Mouse (Mus musculus): ENCODE data around the gene Gm5108. TPM values are rescaled to one million over a fixed set of nuclear protein-coding genes. Genes with fewer than 3 reads are reported as not detected.

Gene Gm5108
- total RNA-seq (2022): not detected

DNA sequence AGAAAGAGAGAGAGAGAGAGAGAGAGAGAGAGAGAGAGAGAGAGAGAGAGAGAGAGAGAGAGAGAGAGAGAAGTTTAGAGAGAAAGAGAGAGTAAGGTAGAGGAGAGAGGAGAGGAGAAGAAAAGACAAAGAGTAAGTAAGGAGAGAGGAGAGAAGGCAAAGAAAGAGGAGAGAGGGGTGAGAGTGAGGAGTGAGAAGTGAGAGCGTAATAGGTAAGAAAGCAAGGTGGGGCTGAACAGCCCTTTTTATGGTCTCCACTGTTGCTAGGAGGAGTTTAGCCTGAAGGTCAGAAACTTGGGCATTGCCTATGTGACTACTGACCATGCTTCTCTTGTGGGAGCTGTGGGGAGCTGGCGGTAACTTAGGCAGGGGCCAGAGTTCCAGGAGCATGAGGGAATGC is at the start of gene Gm5108:
Gm5108 (plus strand) TSS at position 301 of the 400 bp plus-strand sequence.
- no peak for DNase-seq

DNA sequence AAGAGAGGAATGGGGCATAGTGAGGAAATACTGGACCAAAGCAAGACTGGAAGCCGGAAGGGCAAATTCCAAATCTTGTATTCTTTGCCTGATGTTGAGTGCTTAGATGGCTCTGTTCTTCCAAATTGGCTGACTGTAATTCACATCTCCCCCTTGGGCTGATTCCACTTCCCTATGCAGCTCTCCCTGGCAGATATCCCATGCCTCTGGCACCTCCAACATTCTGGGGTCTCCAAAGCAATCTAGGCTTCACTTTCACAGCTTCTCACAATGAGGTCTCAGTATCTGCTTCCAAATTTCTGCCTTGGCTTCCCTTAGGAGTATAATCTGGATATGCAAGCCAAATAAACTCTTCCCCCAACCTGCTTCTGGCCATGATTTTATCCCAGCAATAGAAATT is 42.5 kb upstream of the Gm5108 start:
- no peak for DNase-seq

DNA sequence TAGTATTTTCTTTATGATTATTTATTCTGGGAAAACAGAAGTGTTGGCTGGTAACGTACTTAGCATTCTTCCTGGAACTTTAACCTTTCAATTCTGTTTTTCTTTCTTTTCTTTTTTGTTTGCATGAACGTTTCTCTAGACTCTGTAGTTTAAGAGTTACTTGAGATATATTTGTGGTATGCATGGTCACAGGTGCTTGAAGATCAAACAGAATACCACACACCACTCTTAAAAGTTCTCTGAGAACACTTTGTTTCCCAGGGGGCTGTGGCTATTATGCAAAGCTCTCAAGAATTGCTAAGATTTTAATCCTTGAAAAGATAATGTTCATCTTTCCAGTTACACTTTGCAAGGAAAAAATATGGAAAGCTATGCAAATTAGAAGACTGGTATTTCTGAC is 36.9 kb upstream of the Gm5108 start:
- no peak for DNase-seq

DNA sequence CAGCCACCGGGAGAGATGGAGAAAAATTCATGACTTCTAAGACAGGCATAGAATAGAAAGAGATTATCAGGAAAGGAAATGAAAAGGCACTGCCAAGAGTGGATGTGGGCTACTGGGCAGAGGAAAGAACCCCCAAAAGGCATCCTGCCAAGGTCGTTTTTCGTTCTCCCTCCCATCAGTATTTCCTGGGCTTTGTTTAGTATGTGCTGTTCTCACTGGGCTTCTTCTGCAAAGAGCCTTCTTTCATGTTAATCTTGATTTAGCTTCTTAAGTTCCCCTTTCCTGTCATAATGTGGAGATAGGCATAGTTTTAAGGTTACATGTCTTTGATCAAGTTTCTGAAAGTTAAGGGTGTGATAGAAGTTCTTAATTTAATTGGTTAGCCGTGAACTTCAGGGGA is 10.9 kb upstream of the Gm5108 start:
- no peak for DNase-seq

DNA sequence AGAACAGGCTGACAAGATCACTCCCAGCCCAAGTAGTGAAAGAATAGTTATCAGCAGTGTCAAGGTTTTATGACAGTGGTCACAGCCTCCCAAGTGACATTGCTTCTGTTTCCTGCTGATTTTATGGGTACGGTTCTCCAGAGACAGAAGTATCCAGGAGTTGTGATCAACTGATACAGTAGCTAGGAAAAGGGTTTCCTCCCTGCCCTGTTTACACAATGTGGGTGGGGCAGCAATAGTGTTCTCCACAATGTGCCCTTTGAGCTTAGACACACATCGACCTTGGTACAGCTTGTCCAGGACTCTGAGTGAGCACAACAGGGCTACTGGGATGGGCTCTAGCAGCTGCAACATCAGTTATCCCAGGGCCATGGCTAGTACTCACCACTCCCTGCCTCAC is 9.8 kb upstream of the Gm5108 start:
- no peak for DNase-seq

DNA sequence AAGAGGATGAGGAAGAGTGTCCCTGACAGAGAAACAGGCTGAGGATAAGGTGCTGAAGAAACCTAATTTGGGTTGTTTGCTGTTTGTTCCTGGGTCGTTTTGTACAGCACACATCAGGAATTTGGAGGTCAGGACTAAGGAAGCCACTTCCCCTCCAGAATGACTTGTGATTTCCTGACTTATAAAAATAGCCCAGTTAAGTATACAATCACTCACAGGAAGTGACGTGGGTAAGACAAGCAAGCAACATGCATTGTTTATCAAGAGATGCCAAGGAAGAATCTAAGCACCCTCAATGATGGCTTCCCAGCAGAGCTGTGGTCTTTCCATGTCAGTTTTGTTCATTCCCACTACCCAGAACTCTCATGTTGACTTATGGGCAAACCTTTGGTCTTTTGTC is 1.7 kb downstream of the Gm5108 start:
- DNase-seq: no peak

DNA sequence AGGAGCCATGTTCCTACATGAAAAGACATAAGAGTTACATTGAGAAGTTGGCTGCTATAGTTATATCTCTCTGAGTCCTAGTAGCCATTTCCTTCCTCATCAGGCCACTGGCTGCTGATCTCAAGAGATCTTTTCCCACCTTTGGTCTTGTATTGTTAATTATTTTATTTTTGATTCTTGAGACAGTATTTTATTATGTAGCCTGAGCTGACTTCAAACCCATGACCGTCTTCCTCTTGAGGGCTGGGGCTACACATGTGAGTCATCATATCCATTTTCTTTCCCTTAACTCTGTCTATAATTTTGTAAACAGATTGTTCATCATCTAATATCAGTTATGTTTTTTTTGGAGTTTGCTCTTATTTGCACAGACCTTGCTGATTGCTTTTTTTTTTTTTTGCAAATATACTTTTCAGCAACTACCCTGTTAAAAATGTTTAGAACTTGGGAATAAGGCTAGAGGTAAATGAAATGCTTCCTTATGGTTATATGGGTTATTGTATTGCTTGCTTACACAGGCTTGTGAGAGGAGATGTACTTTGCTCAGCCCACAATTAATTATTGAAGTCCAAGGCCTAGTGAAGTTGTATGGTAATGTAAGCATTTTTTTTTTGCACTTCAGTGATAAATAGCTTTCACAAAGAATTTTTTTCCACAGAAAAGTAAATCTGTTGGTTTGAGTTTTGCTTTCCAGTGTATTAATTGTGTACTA is 2.8 kb downstream of the Gm5108 start:
- DNase-seq: no peak

DNA sequence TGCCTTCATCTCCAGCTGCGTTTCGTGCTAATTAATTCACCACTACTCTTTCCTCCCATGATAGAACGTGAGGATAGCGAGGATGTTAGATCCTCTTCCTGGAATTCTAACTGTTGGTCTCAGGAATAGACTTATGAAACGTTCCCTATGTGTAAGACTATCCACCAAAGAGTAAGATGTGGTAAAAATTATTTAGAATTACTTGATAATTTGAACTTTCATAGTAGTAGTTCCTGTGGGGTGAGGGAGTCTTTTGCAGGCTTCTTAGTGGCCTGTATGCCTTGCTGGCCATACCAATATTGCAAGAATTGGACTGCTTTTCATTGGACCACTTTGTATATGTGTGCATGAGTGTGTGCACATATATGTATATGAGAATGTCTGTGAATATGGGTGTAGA is 4.9 kb downstream of the Gm5108 start, which contains the start of gene Gm21905:
Gm21905 (minus strand) TSS at position 101 of the 400 bp plus-strand sequence.
- no peak for DNase-seq

DNA sequence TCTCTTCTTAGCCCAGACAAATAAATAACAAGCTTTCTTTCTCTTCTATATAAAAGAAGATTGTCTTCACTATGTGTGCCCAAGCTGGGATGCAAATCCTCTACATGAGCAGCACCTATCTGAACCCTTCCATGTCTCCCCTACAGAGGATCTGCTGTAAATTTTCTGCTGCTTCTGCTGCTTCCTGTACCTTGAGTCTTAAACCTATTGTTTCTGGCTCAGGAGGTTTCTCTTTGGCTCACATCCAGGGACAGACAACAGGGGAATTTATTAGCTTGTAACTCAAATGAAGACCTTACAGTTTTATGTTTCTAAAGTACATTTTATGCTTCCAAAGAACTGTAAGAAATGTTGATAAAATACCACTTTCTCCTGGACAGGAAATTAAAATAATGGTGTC is 5.5 kb downstream of the Gm5108 start:
- DNase-seq: no peak

DNA sequence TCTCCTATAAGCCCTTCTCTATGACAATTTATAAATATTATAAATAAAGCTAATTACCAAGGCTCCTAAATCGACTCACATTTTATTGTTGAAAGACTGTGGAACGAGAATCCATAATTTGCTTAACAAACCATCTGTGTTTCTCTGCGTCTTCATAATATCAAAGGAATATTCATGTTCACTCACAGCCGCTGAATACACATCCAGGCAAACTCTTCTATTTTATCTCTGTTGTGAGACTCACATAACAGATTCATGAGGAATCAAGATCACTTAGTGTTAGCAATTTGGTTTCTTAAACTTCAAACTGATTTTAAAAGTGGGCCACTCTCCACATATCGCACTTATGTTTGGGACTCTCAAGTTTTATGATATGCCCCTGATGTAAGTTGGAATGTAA is 6.6 kb downstream of the Gm5108 start:
- no peak for DNase-seq

DNA sequence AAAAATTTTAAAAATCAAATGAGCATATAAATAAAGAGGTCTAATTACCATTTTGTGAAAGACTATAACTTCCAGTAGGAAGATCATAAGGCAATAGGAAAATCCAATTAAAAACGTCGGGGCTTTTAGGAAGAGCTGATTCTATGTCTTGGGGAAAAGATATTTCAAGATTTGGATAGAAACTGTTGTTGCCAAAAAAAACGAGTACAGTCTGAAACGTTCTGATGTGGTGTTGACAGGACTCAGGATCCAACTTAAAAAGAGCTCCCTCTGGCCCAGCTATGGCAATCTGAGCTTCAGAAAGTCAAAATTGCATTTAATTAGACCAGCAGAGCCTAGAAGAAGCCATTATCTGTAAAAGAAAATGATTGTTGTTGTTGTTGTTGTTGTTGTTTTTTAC is 12.6 kb downstream of the Gm5108 start:
- DNase-seq: no peak

DNA sequence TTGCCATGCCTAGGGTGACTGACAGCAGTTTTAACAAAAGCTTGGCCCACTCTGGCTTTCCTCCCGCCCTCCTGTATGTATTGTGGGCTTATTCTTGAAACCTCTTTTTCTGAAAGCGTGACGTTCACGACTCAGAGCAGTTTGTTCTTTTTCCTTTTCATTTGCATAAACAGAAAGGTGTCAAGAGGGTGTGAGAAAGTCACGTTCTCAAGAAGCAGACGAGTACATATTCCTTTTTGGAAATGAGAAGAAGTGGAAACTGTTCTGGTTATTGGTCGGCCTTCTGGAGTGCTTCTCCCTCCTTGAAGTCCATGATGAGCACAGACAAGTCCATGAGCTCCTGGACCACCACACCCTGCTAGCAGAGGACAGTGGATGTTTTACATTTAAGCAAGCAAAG is 14.0 kb downstream of the Gm5108 start:
- no peak for DNase-seq

DNA sequence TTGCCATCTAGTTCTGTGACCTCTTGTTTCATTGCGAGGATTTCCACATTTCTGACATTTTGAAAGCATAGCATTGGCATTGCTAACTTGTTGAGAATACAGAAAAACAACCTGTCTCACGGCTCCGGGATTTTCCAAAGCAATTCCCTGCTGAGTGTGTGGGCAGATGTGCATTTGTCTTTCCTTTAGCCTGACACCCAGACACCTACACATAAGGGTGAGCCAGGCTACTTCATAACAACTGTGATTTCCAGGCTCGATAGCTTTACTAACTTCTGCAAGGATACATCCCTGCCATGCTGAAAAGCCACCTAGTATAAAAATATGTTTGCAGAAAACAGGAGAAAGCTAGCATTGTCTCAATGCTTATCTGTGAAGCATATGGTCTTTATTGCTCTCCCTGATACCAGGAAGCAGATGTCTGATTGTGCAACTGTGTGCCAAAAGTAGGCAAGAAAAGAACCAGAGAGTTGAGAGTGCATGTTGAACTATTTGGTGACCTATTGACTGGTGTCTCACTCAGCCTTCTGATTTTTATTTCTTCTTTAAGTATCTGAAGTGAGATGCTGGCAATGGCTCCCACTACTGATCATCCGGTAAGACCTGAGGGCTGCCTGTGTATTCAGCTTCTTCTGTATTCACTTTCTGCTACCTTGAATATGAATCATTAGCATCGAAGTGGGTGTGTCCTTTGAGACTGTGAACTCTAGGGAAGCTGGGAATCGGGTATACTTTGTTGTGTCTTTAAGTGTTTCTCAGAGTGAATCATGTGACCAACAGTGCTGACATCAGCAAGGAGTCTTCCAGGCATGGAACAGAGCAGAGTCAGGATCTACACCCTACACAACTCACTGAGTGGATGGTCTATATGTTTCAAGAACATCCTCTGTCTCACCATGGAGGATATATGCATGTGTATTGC is 20.5 kb downstream of the Gm5108 start:
- no peak for DNase-seq

DNA sequence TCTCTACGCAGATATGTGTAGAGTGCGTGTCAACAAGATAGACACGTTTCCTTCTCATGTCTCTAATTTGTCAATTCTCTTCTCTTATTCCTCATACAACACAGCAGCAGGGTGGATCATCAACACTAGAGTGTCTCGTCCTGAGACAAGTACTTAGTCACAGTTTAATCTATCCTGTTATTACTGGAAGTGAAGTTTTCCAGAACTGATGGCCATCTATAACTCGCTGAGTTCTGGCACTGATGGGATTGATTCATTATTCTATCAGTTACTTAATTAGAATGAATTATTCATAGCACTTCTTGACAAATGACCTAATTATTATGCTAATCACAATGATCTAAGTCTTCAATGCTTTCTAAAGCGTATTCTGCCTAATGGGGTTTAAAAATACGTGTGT is 28.1 kb downstream of the Gm5108 start:
- no peak for DNase-seq

DNA sequence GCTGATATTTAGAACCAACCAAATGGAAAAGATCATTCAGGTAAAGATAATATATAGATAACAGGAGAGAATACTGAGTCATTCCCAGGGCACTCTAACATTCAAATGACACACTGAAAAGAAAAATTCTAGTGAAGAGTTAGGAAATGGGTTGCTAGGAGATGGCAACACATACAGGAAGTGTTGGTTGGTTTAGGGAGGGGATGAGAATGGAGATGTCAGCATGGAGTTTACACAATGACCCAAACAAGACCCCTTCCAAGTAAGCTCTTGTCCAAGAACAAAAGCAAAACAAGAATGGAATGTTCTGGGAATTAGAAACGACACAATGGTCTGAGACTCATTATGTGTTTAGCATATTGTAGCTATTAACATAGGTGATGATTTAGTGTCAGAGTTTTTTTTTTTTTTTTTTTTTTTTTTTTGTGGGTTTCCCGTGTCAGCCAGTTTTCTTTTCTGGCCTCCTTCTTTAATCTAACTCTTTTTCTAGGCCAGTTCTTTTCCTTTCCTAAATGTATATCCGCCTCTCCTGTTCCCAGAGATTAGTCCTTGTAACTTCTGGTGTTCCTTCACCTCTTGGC is 40.6 kb downstream of the Gm5108 start:
- DNase-seq: no peak

DNA sequence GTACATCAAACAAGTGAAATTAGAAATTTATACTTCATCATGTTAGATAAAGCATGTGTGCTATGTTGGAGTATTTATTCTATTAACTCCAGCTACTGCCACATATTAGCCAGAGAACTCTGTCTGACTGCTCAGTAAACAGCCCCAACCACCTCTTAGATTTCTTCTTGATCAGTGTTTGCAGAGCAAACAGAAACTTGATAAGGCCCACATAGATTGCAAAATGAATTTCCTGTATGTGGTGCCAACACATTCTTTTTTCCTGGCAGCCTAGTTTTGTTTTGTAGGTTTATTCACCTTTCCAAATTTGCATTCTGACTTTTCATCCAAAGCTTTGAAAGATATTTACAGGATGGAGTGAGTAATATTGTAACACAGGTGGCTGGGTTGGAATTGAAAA is 49.0 kb downstream of the Gm5108 start:
- no peak for DNase-seq

DNA sequence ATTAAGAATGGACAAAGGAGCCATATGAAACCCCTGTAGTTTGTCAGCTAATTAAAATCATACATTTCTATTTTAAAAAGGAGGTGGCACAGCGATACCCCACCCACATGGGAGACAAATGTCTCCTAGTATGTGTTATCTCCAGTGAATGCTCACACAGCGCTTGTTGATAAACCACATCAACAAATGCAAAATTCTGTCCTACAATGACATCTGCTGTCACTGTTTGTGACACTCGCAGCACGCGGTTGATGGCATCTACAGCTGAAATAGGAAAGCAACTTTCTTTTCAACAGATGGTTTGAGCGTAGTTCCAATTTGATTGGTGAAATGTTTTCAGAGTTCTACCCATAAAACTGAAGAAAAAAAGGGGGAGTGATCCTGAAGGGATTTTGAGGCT is 61.1 kb downstream of the Gm5108 start:
- no peak for DNase-seq

DNA sequence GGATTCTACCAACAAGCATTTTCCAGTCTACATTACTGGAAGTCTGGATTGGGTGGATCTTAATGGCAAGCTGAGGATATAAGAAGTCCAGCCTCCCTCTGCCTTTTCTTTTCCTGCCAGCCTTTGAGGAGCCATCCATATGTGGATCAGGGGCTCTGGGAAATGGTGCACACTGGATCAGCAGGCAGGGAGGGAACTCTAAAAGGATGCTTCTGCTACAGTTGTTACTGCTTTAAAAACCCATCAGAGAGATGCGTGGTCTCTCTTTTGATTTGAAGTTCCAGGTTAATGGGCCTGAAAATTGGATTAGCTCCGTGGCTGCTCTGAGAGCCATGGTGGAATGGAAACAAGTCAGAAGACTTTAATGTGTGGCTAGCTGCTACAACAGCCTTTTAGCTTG is 62.4 kb downstream of the Gm5108 start:
- DNase-seq: no peak

DNA sequence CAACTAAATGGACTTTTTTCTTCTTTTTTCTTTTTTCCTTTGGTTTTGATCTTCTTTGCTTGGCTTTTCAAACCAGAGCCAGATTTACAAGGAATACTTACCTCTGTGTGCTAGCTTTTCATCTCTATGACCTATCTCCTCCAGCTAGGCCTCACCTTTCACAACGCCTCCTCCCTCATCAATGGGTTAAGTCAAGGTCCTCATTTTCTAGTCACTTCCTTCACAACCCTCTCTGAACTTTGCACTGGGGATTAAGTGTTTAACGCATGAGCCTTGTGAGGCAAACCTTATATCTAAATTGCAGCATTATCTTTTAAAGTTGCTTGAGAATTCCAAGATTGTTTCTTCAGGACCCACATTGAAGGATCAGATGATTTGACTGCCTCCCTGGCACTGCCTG is 63.0 kb downstream of the Gm5108 start:
- no peak for DNase-seq

DNA sequence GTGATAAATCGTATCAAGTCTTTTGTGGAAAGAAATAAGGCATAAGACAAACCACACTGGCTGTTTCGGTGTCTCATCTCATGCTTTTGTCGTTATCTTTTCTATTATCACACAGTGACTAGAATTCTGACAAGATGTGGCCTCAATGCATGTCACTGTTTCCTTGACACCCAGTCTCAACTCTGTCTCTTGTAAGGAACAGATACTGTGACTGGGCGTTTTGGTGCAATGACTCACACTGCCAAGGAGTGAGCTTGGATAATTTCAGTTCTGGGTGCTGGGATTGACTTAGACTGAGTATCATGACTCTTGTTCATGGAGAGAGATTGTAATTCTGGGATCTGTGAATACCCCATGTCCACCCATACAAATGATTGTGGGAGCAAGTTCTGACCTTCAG is 65.6 kb downstream of the Gm5108 start:
- no peak for DNase-seq

DNA sequence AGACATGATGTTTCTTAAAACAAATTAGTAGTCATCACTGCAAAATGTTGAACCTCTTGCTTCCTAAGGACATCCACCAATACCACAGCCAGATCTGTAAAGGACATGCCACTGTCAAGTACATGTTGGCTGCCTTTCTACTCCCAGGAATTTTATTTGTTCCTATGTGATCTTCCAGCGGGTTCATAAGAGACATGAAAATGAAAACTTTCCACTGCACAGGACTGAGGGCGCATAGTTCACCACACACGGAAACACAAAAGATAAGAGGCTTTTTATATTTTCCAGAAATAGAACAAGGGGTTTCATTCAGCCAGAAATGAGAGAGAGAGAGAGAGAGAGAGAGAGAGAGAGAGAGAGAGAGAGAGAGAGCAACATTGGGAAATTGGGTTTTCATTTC is 70.1 kb downstream of the Gm5108 start:
- no peak for DNase-seq

DNA sequence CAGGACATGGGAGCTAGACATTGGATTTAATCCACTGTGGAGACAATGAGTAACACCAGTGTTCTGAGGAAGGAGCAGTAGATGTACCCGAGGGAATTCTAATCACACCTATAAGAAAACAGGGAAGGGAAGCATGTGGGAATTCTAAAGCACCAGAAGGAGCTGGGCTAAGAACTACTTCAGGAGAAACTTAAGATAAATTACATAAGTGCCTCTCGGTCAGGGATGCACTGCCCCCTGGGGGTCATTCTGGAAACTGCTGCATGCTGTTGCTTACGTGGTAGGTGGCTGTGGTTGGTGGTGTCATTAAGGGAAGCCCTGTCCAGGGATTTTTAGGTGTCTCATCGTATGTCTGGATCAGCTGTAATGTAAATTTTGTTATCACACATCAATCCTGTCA is 71.1 kb downstream of the Gm5108 start:
- peak; percentile 58 for DNase-seq

DNA sequence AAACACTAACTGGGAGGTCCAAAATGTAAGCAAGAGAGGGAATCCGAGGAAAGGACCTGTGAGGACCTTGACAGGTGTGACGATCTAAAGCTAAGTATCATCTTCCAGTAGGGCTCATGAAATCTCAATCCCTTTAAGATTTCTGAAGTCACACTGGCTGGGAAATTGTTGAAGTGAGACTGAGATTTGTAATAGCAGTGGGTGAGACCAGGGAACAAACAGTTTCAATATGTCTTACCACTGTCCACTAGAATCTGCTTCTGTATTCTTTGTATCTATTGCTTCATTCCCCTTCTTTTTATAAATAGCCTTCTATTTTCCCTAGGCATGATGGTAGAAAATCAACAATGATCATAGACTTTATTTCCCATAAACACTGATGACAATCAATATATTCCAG is 79.4 kb downstream of the Gm5108 start:
- DNase-seq: no peak
